Mouse (Mus musculus): Measurements from ENCODE around the gene Siglec1. TPM values are rescaled to one million over a fixed set of nuclear protein-coding genes. Genes with fewer than 3 reads are reported as not detected.

Gene Siglec1
- polyA plus RNA-seq, 2 experiments = 0.70 to 0.93 TPM

- Histone ChIP-seq H3K36me3 (replicated peaks; ENCODE audit: control insufficient read depth, insufficient read depth, low read depth) (no peaks in the 10 kb centered on the region), H3K4me1 (replicated peaks; ENCODE audit: control insufficient read depth in 2 of 2, insufficient read depth in 2 of 2, low read length in 1 of 2) (peaks cover 0 to 3% of the 10 kb centered on the region in 2 experiments; a peak in 2 of 4 replicates)
- DNase-seq (ENCODE audit: low read depth in 3 of 3, low spot score in 3 of 3) = peak; percentile 41 to 52 (median 41)
Observed at GRCm38 (mm10) chr2:131055631-131056030, 30.9 kb downstream of the Siglec1 start.

GRCm38 (mm10) chr2:131054646-131055264 lies 31.8 kb downstream of the Siglec1 start:
- no peak for TF ChIP-seq CTCF (IDR thresholded peaks at IDR 0.05; ENCODE audit: low read depth)
- no peak for TF ChIP-seq EP300 (IDR thresholded peaks at IDR 0.05; ENCODE audit: low read depth)
- Histone ChIP-seq H3K36me3 (replicated peaks; ENCODE audit: control insufficient read depth, insufficient read depth, low read depth) (no peaks in the 10 kb centered on the region), H3K27ac (no peak overlapping the region), H3K4me2 (ENCODE audit: low read depth) (peak overlapping the region; percentile 8; the same call in 1 of the 2 replicates), H3K27me3 (ENCODE audit: control insufficient read depth, insufficient read depth, low read length) (peaks cover 55% of the 10 kb centered on the region), H3K9me3 (ENCODE audit: control insufficient read depth, low read length) (no peaks in the 10 kb centered on the region), H3K4me1 (replicated peaks; ENCODE audit: control insufficient read depth in 2 of 2, insufficient read depth in 2 of 2, low read length in 1 of 2) (peaks cover 0 to 3% of the 10 kb centered on the region in 2 experiments; a peak in 2 of 4 replicates), H3K4me3 (ENCODE audit: insufficient read depth in 1 of 2, low read depth in 2 of 2, low read length in 2 of 2) (peak overlapping the region in 1 of 2 experiments; percentile 10; a peak in 2 of 4 replicates), H3K9ac (replicated peaks) (no peak overlapping the region)
- WGBS (ENCODE audit: insufficient replicate concordance) = 2% methylated on average over 21 of the region's 21 CpGs
- no peak for ATAC-seq (ENCODE audit: insufficient read depth)
- DNase-seq (ENCODE audit: low read depth in 3 of 3, low spot score in 3 of 3) = no peak

More at GRCm38 (mm10) chr2:131055631-131056030, 30.9 kb downstream of the Siglec1 start:
- Histone ChIP-seq H3K27me3 (ENCODE audit: control insufficient read depth, insufficient read depth, low read length) (peaks cover 55% of the 10 kb centered on the region), H3K4me3 (ENCODE audit: insufficient read depth in 1 of 2, low read depth in 2 of 2, low read length in 2 of 2) (no peak overlapping the region), H3K9me3 (ENCODE audit: control insufficient read depth, low read length) (no peaks in the 10 kb centered on the region), H3K9ac (replicated peaks) (no peak overlapping the region), H3K27ac (no peak overlapping the region), H3K4me2 (ENCODE audit: low read depth) (no peak overlapping the region)
- TF ChIP-seq CTCF (IDR thresholded peaks at IDR 0.05; ENCODE audit: low read depth) (peak; percentile 87), EP300 (IDR thresholded peaks at IDR 0.05; ENCODE audit: low read depth) (no peak)
- WGBS (ENCODE audit: insufficient replicate concordance) = 4% methylated on average over 10 of the region's 10 CpGs
- ATAC-seq (ENCODE audit: insufficient read depth) = peak; percentile 14; the same call in 1 of the 2 replicates

DNA sequence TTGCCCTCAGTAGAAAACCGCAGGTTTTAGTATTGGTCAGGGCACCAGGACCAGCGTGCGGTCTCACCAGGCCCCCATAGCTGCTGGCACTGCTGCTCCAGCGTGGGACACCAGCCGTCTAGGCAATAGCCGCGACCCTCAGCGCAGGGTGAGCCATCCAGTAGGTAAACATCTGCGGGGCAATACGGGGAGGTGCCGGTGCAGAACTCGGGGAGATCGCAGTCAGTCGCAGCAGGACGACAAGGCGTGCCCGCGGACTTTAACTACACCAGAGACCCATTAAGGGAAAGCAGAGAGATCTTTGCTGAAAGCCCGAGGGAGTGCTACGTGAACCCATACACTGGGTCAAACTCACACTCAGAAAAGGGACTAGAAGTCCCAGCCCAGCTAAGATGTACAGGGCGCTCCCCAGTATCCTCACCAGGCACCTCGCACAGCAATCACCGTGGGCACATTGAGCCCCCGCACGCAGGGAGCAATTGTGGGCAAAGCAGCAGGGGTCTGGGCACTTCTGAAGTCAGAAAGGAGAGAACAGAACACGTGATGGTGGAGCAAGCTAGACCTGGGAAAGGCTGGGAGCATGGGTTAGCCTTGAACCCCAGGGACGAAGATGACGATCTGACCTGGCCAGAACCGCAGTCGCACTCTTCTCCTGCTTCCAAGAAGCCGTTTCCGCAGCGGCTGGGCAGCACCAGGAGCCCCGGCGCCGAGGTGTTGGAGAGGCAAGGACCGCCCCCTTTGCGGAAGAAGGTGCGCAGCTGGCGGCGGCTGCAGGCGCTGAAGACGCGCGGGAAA lies 32.5 kb downstream of the Siglec1 start:
- peaks cover 55% of the 10 kb centered on the region for H3K27me3 ChIP-seq (ENCODE audit: control insufficient read depth, insufficient read depth, low read length)
- H3K9ac ChIP-seq (replicated peaks) = no peak overlapping the region

GRCm38 (mm10) chr2:131052862-131053418 lies 33.6 kb downstream of the Siglec1 start:
- H3K27me3 ChIP-seq (ENCODE audit: control insufficient read depth, insufficient read depth, low read length) = peaks cover 55% of the 10 kb centered on the region
- no peak for DNase-seq (ENCODE audit: low read depth in 3 of 3, low spot score in 3 of 3)
- no peak overlapping the region for H3K4me3 ChIP-seq (ENCODE audit: insufficient read depth in 1 of 2, low read depth in 2 of 2, low read length in 2 of 2)
- H3K27ac ChIP-seq = no peak overlapping the region
- H3K4me1 ChIP-seq (replicated peaks; ENCODE audit: control insufficient read depth in 2 of 2, insufficient read depth in 2 of 2, low read length in 1 of 2) = peaks cover 0 to 3% of the 10 kb centered on the region in 2 experiments; a peak in 2 of 4 replicates
- TF ChIP-seq CTCF (IDR thresholded peaks at IDR 0.05; ENCODE audit: low read depth) = no peak
- no peak for TF ChIP-seq EP300 (IDR thresholded peaks at IDR 0.05; ENCODE audit: low read depth)
- no peak for ATAC-seq (ENCODE audit: insufficient read depth)
- no peaks in the 10 kb centered on the region for H3K36me3 ChIP-seq (replicated peaks; ENCODE audit: control insufficient read depth, insufficient read depth, low read depth)
- WGBS (ENCODE audit: insufficient replicate concordance) = 48% methylated on average over 6 of the region's 6 CpGs
- H3K9me3 ChIP-seq (ENCODE audit: control insufficient read depth, low read length) = no peaks in the 10 kb centered on the region
- H3K4me2 ChIP-seq (ENCODE audit: low read depth) = no peak overlapping the region
- H3K9ac ChIP-seq (replicated peaks) = no peak overlapping the region

More for the DNA sequence above, 32.5 kb downstream of the Siglec1 start:
- Histone ChIP-seq H3K4me3 (ENCODE audit: insufficient read depth in 1 of 2, low read depth in 2 of 2, low read length in 2 of 2) (peak overlapping the region in 1 of 2 experiments; percentile 10; a peak in 2 of 4 replicates), H3K4me1 (replicated peaks; ENCODE audit: control insufficient read depth in 2 of 2, insufficient read depth in 2 of 2, low read length in 1 of 2) (peaks cover 0 to 3% of the 10 kb centered on the region in 2 experiments; a peak in 2 of 4 replicates), H3K9me3 (ENCODE audit: control insufficient read depth, low read length) (no peaks in the 10 kb centered on the region), H3K27ac (no peak overlapping the region), H3K4me2 (ENCODE audit: low read depth) (peak overlapping the region; percentile 8; the same call in 1 of the 2 replicates), H3K36me3 (replicated peaks; ENCODE audit: control insufficient read depth, insufficient read depth, low read depth) (no peaks in the 10 kb centered on the region)
- 2% methylated on average over 45 of the region's 45 CpGs for WGBS (ENCODE audit: insufficient replicate concordance)
- ATAC-seq (ENCODE audit: insufficient read depth) (no peak), DNase-seq (ENCODE audit: low read depth in 3 of 3, low spot score in 3 of 3) (no peak)
- TF ChIP-seq EP300 (IDR thresholded peaks at IDR 0.05; ENCODE audit: low read depth) = no peak
- no peak for TF ChIP-seq CTCF (IDR thresholded peaks at IDR 0.05; ENCODE audit: low read depth)
